Mouse (Mus musculus): Measurements from ENCODE around the gene Adarb2. TPM values are rescaled to one million over a fixed set of nuclear protein-coding genes. Genes with fewer than 3 reads are reported as not detected.

Adarb2 gene
- polyA plus RNA-seq, 1 experiment from 2014 or later = 24.7 TPM

GRCm38 (mm10) chr13:8610956-8611355, 408.3 kb downstream of the Adarb2 start:
- Histone ChIP-seq H3K27me3 (replicated peaks) (no peaks in the 10 kb centered on the region), H3K4me2 (no peak overlapping the region), H3K4me1 (peaks cover 6% of the 10 kb centered on the region; the same call in 1 of the 2 replicates), H3K36me3 (no peaks in the 10 kb centered on the region), H3K9me3 (replicated peaks) (no peaks in the 10 kb centered on the region), H3K9ac (replicated peaks) (no peak overlapping the region), H3K4me3 (replicated peaks) (no peak overlapping the region), H3K27ac (replicated peaks) (no peak overlapping the region)
- ATAC-seq (ENCODE audit: low FRiP score) = no peak
- WGBS = 51% methylated on average over 8 of the region's 8 CpGs

DNA sequence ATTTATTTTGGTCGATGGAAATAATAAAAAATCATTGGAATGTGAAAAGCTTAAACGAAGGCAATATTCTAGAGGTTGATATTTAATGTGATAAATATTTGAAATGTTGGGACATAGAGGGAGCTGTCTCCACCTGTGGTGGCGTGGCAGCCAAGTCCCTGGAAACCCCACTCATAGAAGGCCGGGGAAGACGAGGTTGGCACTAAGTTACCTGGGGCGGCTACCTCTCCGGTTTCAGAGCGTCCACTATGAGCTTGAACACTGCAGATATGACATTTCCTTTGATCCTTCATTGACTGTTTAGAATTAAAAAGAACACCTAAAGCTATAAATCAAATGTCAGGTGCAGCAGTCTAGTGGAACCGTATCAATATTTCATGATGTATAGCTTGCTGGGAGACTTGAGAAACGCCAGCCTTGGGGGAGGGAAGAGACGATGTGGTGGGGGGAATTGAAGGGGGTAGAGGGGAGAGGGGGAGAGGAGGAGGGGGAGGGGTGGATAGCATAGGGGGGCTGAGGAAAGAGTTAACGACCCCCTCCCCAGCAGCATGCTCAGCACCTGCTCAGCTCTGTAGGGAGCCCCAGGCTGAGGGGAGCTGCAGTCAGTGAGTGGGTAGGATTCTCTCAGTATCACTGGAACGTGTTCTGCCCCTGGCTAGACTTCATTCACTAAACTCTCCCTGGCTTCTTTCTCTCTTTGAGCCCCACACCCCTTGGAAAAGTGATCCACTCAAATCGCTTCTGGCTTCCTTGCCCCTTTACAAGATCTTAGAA, 410.1 kb downstream of the Adarb2 start:
- Histone ChIP-seq H3K27ac (replicated peaks) (no peak overlapping the region), H3K4me2 (no peak overlapping the region), H3K9me3 (replicated peaks) (no peaks in the 10 kb centered on the region), H3K4me3 (replicated peaks) (no peak overlapping the region), H3K4me1 (peaks cover 6% of the 10 kb centered on the region; the same call in 1 of the 2 replicates), H3K27me3 (replicated peaks) (no peaks in the 10 kb centered on the region), H3K9ac (replicated peaks) (no peak overlapping the region), H3K36me3 (no peaks in the 10 kb centered on the region)
- ATAC-seq (ENCODE audit: low FRiP score) = 0 out of 2 replicates have a peak, but pooled peaks have one; percentile 36
- WGBS = 63% methylated on average over 14 of the region's 14 CpGs

DNA sequence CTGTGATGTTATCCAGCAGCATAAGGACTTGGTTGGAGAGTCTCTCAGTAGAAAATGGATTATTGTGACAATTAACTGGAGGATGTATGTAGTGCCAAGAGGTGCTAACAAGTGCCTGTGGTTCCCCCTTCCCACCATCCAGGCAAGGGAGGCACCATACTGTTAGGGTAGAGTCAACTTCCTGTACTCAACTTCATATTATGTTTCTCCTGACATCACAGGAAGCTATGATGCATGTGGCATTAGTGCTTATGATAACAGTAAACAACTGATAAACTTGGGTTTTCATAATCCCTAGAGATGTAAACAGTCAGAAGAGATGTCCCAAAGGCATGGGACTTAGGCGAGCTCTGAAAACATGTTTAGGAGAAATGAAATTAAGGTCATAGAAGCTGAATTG, 414.0 kb downstream of the Adarb2 start:
- Histone ChIP-seq H3K4me3 (replicated peaks) (no peak overlapping the region), H3K9me3 (replicated peaks) (no peaks in the 10 kb centered on the region), H3K4me1 (no peaks in the 10 kb centered on the region), H3K9ac (replicated peaks) (no peak overlapping the region), H3K4me2 (no peak overlapping the region), H3K27ac (replicated peaks) (no peak overlapping the region), H3K36me3 (no peaks in the 10 kb centered on the region), H3K27me3 (replicated peaks) (no peaks in the 10 kb centered on the region)
- WGBS = 100% methylated on average over 1 of the region's 1 CpGs
- ATAC-seq (ENCODE audit: low FRiP score) = no peak

DNA sequence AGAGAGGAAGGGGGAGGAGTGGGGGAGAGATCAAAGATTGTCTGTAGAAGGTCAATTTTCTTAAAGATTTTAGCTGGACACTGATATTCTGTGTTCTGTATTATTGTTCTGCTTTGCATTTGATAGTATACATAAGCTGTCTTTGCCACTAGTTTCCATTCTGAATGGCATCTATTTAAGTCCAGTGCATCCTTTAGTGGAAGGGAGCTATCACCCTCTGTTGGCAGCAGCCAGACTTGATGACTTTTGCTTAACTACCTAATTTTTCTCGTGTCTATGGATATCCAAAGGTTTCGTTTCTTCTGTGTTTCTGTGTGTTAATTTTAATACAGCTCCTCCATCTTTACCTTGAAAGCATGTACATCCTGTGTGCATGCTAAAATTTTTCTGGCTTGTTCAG, 419.6 kb downstream of the Adarb2 start:
- Histone ChIP-seq H3K36me3 (no peaks in the 10 kb centered on the region), H3K4me1 (no peaks in the 10 kb centered on the region), H3K9me3 (replicated peaks) (no peaks in the 10 kb centered on the region), H3K4me2 (no peak overlapping the region), H3K27ac (replicated peaks) (no peak overlapping the region), H3K9ac (replicated peaks) (no peak overlapping the region), H3K4me3 (replicated peaks) (no peak overlapping the region), H3K27me3 (replicated peaks) (no peaks in the 10 kb centered on the region)
- no peak for ATAC-seq (ENCODE audit: low FRiP score)
- 72% methylated on average over 2 of the region's 2 CpGs for WGBS

GRCm38 (mm10) chr13:8629565-8629964, 426.9 kb downstream of the Adarb2 start:
- no peaks in the 10 kb centered on the region for H3K36me3 ChIP-seq
- H3K27ac ChIP-seq (replicated peaks) = no peak overlapping the region
- H3K4me3 ChIP-seq (replicated peaks) = no peak overlapping the region
- H3K9me3 ChIP-seq (replicated peaks) = no peaks in the 10 kb centered on the region
- no peak overlapping the region for H3K4me2 ChIP-seq
- ATAC-seq (ENCODE audit: low FRiP score) = no peak
- H3K9ac ChIP-seq (replicated peaks) = no peak overlapping the region
- no peaks in the 10 kb centered on the region for H3K4me1 ChIP-seq
- no peaks in the 10 kb centered on the region for H3K27me3 ChIP-seq (replicated peaks)
- 88% methylated on average over 6 of the region's 6 CpGs for WGBS

DNA sequence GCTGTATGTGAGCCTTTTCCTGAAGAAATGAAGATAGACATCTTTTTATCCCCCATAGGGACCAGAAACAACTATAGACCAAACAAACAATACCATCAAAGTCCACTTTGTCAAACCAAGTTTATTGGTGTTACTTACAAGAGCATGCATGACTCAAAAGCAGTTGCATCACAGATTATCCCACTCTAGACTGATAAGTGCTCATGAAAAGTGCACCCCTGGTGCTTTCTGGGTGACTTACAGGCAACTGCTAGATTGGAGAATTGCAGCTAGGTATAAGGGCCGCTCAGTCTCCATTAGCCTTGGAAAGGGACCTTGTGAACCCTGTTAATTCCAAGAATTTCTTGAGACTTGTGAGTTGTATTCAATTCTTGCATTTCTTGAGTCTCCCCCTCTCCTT, 429.0 kb downstream of the Adarb2 start:
- no peaks in the 10 kb centered on the region for H3K36me3 ChIP-seq
- H3K27ac ChIP-seq (replicated peaks) = no peak overlapping the region
- no peak for ATAC-seq (ENCODE audit: low FRiP score)
- H3K4me3 ChIP-seq (replicated peaks) = no peak overlapping the region
- H3K9ac ChIP-seq (replicated peaks) = no peak overlapping the region
- 94% methylated on average over 1 of the region's 1 CpGs for WGBS
- no peaks in the 10 kb centered on the region for H3K9me3 ChIP-seq (replicated peaks)
- no peaks in the 10 kb centered on the region for H3K27me3 ChIP-seq (replicated peaks)
- no peaks in the 10 kb centered on the region for H3K4me1 ChIP-seq
- H3K4me2 ChIP-seq = no peak overlapping the region

GRCm38 (mm10) chr13:8632072-8632471, 429.4 kb downstream of the Adarb2 start:
- no peaks in the 10 kb centered on the region for H3K4me1 ChIP-seq
- no peak overlapping the region for H3K4me2 ChIP-seq
- WGBS = 73% methylated on average over 5 of the region's 5 CpGs
- no peaks in the 10 kb centered on the region for H3K9me3 ChIP-seq (replicated peaks)
- no peak for ATAC-seq (ENCODE audit: low FRiP score)
- H3K9ac ChIP-seq (replicated peaks) = no peak overlapping the region
- no peak overlapping the region for H3K4me3 ChIP-seq (replicated peaks)
- H3K27me3 ChIP-seq (replicated peaks) = no peaks in the 10 kb centered on the region
- H3K27ac ChIP-seq (replicated peaks) = no peak overlapping the region
- H3K36me3 ChIP-seq = no peaks in the 10 kb centered on the region

- H3K27ac ChIP-seq (replicated peaks) = no peak overlapping the region
- no peaks in the 10 kb centered on the region for H3K27me3 ChIP-seq (replicated peaks)
- ATAC-seq (ENCODE audit: low FRiP score) = no peak
- no peak overlapping the region for H3K9ac ChIP-seq (replicated peaks)
- no peak overlapping the region for H3K4me3 ChIP-seq (replicated peaks)
- H3K36me3 ChIP-seq = no peaks in the 10 kb centered on the region
- no peaks in the 10 kb centered on the region for H3K9me3 ChIP-seq (replicated peaks)
- no peak overlapping the region for H3K4me2 ChIP-seq
- no peaks in the 10 kb centered on the region for H3K4me1 ChIP-seq
- 69% methylated on average over 5 of the region's 5 CpGs for WGBS
Measured at GRCm38 (mm10) chr13:8633385-8634337, 431.0 kb downstream of the Adarb2 start.

DNA sequence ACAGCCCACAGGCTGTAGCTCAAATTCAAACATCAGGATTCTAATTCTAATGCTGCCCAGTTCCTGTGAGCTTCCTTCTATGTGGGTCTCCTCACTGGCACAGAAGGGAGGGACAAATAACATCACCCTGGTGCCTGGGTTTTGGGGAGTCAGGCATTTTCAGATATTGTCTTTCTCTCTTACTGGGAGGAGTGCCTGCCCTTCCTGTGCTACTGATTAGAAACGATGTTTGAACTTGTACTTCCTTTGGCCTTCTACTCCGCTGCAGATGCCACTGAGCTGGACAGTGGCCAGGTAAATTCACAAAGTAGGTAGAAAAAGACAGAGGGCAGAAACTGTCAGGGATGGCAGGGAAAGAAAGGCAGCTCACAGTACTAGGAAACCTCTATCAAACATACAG, 439.4 kb downstream of the Adarb2 start:
- H3K9me3 ChIP-seq (replicated peaks) = no peaks in the 10 kb centered on the region
- no peak for ATAC-seq (ENCODE audit: low FRiP score)
- WGBS = 85% methylated on average over 2 of the region's 2 CpGs

DNA sequence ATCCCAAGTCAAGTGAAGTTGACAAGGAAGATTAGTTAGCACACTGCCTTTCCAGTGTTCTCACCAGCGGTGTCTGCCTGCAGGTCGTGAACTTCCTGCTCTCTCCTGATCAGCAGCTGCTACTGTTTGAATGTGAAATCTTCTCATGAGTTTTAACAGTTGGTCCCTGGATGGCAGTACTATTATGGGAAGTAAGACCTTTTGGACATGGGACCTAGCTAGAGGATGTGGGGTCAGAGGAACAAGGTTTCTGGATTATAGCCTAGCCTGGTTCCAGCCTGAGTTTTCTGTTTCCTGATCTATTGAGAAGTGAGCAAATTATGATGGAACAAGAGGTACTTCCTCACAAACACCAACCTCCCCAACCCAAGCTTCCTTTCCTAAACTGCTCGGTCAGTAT, 441.3 kb downstream of the Adarb2 start:
- H3K9ac ChIP-seq (replicated peaks) = no peak overlapping the region
- no peak overlapping the region for H3K4me2 ChIP-seq
- no peaks in the 10 kb centered on the region for H3K27me3 ChIP-seq (replicated peaks)
- H3K36me3 ChIP-seq = no peaks in the 10 kb centered on the region
- WGBS = 87% methylated on average over 3 of the region's 3 CpGs
- no peak overlapping the region for H3K27ac ChIP-seq (replicated peaks)
- H3K9me3 ChIP-seq (replicated peaks) = no peaks in the 10 kb centered on the region
- H3K4me1 ChIP-seq = no peaks in the 10 kb centered on the region
- no peak overlapping the region for H3K4me3 ChIP-seq (replicated peaks)
- no peak for ATAC-seq (ENCODE audit: low FRiP score)

More for the DNA sequence above, 439.4 kb downstream of the Adarb2 start:
- H3K27ac ChIP-seq (replicated peaks) = no peak overlapping the region
- no peak overlapping the region for H3K9ac ChIP-seq (replicated peaks)
- no peak overlapping the region for H3K4me2 ChIP-seq
- no peak overlapping the region for H3K4me3 ChIP-seq (replicated peaks)
- no peaks in the 10 kb centered on the region for H3K36me3 ChIP-seq
- H3K4me1 ChIP-seq = no peaks in the 10 kb centered on the region
- no peaks in the 10 kb centered on the region for H3K27me3 ChIP-seq (replicated peaks)

DNA sequence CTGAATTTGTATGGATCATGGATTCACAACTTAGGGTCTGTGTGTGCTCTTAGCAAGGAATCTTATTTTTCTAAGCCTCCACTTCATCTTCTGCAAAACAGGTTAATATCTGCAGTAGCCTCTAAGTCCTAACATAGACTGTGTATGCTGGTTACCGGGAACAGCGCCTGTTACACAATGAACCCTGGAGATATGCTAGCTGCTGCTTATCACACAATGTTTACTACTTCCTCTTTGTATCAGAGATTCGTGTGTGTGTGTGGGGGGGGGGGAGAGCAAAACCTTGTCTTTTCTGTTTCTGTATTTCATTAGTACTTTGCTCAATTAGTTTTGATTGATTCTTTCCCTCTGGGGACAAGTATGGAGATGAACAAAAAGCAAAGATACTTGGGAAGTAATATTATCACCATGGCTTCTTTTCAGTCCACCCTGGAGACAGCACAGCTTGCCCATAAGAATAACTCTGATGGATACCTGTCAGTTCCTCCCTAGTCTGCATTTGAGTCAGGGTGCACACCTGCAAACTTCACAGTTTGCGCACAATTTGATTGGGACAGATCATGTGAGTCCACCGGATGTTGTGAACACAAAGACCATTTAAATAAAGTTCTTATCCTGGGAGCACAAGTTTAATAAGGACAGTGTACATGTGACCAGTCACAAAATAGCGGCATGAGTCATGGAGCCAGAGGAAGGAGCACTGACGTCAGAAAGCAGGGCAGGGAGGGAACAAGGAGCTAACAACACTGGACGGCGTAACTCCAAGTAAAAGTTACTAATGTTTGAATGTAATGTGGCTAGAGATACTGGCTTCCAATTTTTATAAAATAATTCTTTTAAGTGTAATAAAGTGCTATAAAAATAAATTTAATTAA, 442.4 kb downstream of the Adarb2 start:
- 86% methylated on average over 9 of the region's 9 CpGs for WGBS
- Histone ChIP-seq H3K9me3 (replicated peaks) (no peaks in the 10 kb centered on the region), H3K4me3 (replicated peaks) (no peak overlapping the region), H3K4me2 (no peak overlapping the region), H3K27ac (replicated peaks) (no peak overlapping the region), H3K9ac (replicated peaks) (no peak overlapping the region), H3K27me3 (replicated peaks) (no peaks in the 10 kb centered on the region), H3K4me1 (no peaks in the 10 kb centered on the region), H3K36me3 (no peaks in the 10 kb centered on the region)
- ATAC-seq (ENCODE audit: low FRiP score) = no peak
